Mouse (Mus musculus): ENCODE results near the gene Nav2. TPM values are rescaled to one million over a fixed set of nuclear protein-coding genes. Genes with fewer than 3 reads are reported as not detected.

The Nav2 gene
- polyA plus RNA-seq, 1 experiment from 2014 or later = 36.1 TPM

DNA sequence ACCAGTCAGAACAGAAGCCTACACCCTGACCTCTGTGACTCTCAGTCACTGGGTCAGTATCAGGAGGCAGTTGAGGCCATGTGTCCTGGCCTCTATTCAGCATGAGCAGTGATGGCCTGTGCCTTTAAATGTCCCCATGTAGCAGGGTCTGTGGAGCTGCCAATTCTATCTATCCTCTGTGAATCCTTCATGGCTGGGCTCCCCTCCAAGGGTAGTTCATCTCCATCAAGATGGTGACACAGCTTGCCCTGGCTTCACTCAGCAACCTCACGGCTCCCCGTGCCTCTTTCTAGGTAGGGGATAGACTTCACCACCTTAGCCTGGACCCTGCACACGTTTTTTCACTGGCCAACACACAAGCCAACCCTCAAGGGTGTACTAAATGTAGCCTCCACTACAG is 689.3 kb downstream of the Nav2 start:
- H3K4me3 ChIP-seq (ENCODE audit: low read depth, low read length) = no peak overlapping the region
- H3K4me1 ChIP-seq (replicated peaks; ENCODE audit: control insufficient read depth, insufficient read depth, low read length) = no peaks in the 10 kb centered on the region
- H3K4me2 ChIP-seq (replicated peaks; ENCODE audit: low read depth, low read length) = no peak overlapping the region
- ATAC-seq (ENCODE audit: low FRiP score) = no peak
- no peak overlapping the region for H3K27ac ChIP-seq (ENCODE audit: low read depth, low read length)
- no peaks in the 10 kb centered on the region for H3K27me3 ChIP-seq (ENCODE audit: control insufficient read depth, insufficient read depth, low read length)
- no peak for DNase-seq (ENCODE audit: low spot score)
- H3K9me3 ChIP-seq (ENCODE audit: control insufficient read depth, low read length) = no peaks in the 10 kb centered on the region
- H3K36me3 ChIP-seq (ENCODE audit: control insufficient read depth, insufficient read depth, low read length) = 0 out of 2 replicates have a peak, but pooled peaks cover 3% of the 10 kb centered on the region
- 84% methylated on average over 3 of the region's 3 CpGs for WGBS
- no peak overlapping the region for H3K9ac ChIP-seq (ENCODE audit: low read depth, low read length)

DNA sequence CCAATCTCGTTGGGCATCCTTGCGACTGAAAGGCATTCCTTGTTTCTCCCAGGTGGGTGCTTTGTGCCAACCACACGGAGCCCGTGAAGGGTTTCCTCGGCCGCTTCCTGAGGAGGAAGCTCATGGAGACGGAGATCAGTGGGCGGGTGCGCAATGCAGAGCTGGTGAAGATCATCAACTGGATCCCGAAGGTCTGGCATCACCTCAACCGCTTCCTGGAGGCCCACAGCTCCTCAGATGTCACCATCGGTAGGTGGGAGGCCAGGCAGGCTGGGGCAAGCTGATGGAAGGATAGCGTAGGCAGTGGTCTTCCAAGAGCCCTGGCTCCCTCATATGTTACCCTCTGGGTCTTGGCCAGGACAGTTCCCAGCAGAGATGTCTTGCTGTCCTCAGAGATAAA is 689.7 kb downstream of the Nav2 start:
- WGBS = 94% methylated on average over 13 of the region's 13 CpGs
- H3K36me3 ChIP-seq (ENCODE audit: control insufficient read depth, insufficient read depth, low read length) = 0 out of 2 replicates have a peak, but pooled peaks cover 3% of the 10 kb centered on the region

DNA sequence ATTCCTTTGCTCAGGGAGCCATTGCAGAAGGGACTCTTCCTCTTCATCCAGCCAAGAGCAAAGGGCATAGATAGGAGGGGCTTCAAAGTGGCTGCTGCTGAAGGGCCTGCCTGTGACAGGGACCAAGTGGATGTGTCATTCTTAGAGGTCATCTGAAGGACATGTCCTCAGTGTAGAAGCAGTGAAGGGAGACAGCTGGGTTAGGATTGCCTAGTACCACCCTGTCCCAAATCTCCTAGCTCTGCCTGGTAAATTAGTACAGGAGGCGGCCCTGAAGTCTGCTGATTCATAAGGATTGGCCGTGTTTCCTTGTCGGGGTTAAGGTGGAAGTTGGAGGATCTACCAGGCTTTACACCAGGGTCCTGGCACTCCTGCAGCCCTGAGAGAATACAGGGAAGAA is 691.4 kb downstream of the Nav2 start:
- Histone ChIP-seq H3K9me3 (ENCODE audit: control insufficient read depth, low read length) (no peaks in the 10 kb centered on the region), H3K4me3 (ENCODE audit: low read depth, low read length) (no peak overlapping the region), H3K36me3 (ENCODE audit: control insufficient read depth, insufficient read depth, low read length) (0 out of 2 replicates have a peak, but pooled peaks cover 3% of the 10 kb centered on the region), H3K27me3 (ENCODE audit: control insufficient read depth, insufficient read depth, low read length) (no peaks in the 10 kb centered on the region), H3K9ac (ENCODE audit: low read depth, low read length) (no peak overlapping the region), H3K4me2 (replicated peaks; ENCODE audit: low read depth, low read length) (no peak overlapping the region), H3K4me1 (replicated peaks; ENCODE audit: control insufficient read depth, insufficient read depth, low read length) (no peaks in the 10 kb centered on the region), H3K27ac (ENCODE audit: low read depth, low read length) (no peak overlapping the region)
- ATAC-seq (ENCODE audit: low FRiP score) (no peak), DNase-seq (ENCODE audit: low spot score) (no peak)
- 87% methylated on average over 3 of the region's 3 CpGs for WGBS

More for the DNA sequence above, 689.7 kb downstream of the Nav2 start:
- Histone ChIP-seq H3K4me2 (replicated peaks; ENCODE audit: low read depth, low read length) (no peak overlapping the region), H3K9ac (ENCODE audit: low read depth, low read length) (no peak overlapping the region), H3K27ac (ENCODE audit: low read depth, low read length) (no peak overlapping the region), H3K27me3 (ENCODE audit: control insufficient read depth, insufficient read depth, low read length) (no peaks in the 10 kb centered on the region), H3K4me1 (replicated peaks; ENCODE audit: control insufficient read depth, insufficient read depth, low read length) (no peaks in the 10 kb centered on the region), H3K9me3 (ENCODE audit: control insufficient read depth, low read length) (no peaks in the 10 kb centered on the region), H3K4me3 (ENCODE audit: low read depth, low read length) (no peak overlapping the region)
- DNase-seq (ENCODE audit: low spot score) (no peak), ATAC-seq (ENCODE audit: low FRiP score) (no peak)

DNA sequence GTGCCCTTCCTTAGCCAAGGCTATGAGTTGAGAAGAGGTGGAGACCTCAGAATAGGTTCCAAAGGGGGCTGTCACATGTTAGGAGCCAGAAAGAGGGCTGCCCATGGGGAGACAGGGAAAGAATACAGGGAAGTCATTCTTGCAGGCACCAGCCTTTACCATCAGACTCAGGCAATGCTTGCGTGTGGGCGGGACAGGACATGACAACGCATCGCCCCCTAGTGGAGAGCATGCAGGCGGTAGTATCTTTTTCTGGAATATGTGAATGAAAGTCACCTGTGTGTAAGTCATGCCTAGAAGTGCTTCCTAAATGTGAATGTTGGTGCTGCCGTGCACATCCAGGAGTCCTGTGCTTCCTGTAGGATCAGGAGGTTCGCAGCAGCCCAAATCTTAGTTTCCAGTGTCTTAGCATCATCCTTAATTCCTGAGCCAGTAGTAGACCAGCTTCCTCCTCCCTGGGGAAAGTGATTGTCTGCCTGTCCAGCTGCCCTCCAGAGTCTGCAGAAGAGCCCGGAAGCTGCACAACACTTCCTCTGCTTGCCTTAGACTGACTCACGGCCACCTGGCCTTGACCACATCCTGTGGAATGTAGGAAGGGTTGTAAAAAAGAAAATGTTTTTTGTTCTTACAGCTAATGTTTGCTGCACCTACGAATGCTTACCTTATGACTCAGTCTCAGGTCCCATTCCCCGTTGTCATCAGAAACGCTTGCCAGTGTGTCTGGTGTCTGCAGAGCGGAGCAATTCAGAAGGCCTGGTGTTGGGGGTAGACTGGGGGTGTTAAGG is 692.9 kb downstream of the Nav2 start:
- Histone ChIP-seq H3K27me3 (ENCODE audit: control insufficient read depth, insufficient read depth, low read length) (no peaks in the 10 kb centered on the region), H3K4me3 (ENCODE audit: low read depth, low read length) (no peak overlapping the region), H3K9me3 (ENCODE audit: control insufficient read depth, low read length) (no peaks in the 10 kb centered on the region), H3K4me2 (replicated peaks; ENCODE audit: low read depth, low read length) (no peak overlapping the region), H3K9ac (ENCODE audit: low read depth, low read length) (no peak overlapping the region), H3K36me3 (ENCODE audit: control insufficient read depth, insufficient read depth, low read length) (0 out of 2 replicates have a peak, but pooled peaks cover 3% of the 10 kb centered on the region), H3K4me1 (replicated peaks; ENCODE audit: control insufficient read depth, insufficient read depth, low read length) (no peaks in the 10 kb centered on the region), H3K27ac (ENCODE audit: low read depth, low read length) (no peak overlapping the region)
- DNase-seq (ENCODE audit: low spot score) = peak; percentile 77
- WGBS = 52% methylated on average over 13 of the region's 13 CpGs
- no peak; the same call in 1 of the 2 replicates for ATAC-seq (ENCODE audit: low FRiP score)

DNA sequence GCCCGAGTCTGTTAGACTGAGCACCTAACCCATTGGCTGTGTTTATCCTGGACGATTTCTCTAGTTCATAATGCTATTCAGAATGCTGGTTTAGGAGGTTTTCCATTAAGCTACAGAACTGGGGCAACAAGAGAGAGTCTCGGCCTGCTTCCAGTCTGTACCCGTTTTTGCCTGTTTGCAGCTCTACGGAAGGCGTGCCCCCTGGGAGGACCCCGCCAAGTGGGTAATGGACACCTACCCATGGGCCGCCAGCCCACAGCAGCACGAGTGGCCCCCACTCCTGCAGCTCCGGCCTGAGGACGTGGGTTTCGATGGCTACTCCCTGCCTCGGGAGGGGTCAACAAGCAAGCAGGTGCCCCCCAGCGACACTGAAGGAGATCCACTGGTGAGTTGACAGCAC is 695.7 kb downstream of the Nav2 start:
- no peaks in the 10 kb centered on the region for H3K36me3 ChIP-seq (ENCODE audit: control insufficient read depth, insufficient read depth, low read length)

DNA sequence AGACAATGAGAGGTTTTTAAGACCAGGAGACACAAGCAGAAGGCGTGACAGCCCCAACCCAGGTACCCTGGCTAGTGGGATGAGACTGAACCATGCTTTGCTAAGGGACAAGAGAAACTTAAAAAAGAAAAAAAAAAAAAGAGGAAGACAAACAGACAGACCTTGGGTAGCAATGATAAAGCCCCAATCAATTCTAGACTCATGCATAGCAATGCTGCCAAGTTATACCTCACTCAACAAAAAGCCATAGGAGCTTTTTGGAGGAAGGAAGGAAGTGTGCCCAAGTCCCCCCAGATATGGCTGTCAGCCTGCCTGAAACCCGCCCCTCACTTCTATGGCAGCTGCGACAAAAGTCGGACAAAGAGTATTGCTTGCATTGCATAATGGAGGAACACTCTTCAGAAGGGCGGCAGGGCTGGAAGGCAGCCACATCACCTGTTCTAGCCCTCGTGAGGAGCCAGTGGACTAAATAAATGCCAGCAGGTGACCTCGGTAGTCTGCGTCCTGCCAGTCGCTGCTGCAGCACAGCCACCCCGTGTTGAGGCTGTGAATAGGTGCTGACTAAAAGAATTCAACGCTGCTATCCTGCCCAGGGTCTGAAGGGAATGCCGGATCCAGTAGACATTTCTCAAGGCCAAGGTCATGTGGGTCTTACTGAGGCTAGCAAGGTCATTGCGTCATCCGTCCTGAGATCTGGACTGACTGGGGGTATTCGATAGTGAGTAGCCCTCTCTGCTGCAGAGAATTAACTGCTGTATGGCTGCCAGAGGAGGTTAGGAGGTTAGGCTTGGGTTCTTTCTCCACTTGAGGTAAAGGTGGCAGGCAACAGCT is 696.7 kb downstream of the Nav2 start:
- no peaks in the 10 kb centered on the region for H3K27me3 ChIP-seq (ENCODE audit: control insufficient read depth, insufficient read depth, low read length)
- no peak overlapping the region for H3K4me2 ChIP-seq (replicated peaks; ENCODE audit: low read depth, low read length)
- no peak overlapping the region for H3K4me3 ChIP-seq (ENCODE audit: low read depth, low read length)
- no peak overlapping the region for H3K27ac ChIP-seq (ENCODE audit: low read depth, low read length)
- DNase-seq (ENCODE audit: low spot score) (no peak), ATAC-seq (ENCODE audit: low FRiP score) (no peak)
- H3K36me3 ChIP-seq (ENCODE audit: control insufficient read depth, insufficient read depth, low read length) = no peaks in the 10 kb centered on the region
- 91% methylated on average over 15 of the region's 15 CpGs for WGBS
- H3K9me3 ChIP-seq (ENCODE audit: control insufficient read depth, low read length) = no peaks in the 10 kb centered on the region
- H3K4me1 ChIP-seq (replicated peaks; ENCODE audit: control insufficient read depth, insufficient read depth, low read length) = no peaks in the 10 kb centered on the region
- no peak overlapping the region for H3K9ac ChIP-seq (ENCODE audit: low read depth, low read length)

More for the DNA sequence above, 695.7 kb downstream of the Nav2 start:
- no peak overlapping the region for H3K4me2 ChIP-seq (replicated peaks; ENCODE audit: low read depth, low read length)
- H3K9ac ChIP-seq (ENCODE audit: low read depth, low read length) = no peak overlapping the region
- H3K4me1 ChIP-seq (replicated peaks; ENCODE audit: control insufficient read depth, insufficient read depth, low read length) = no peaks in the 10 kb centered on the region
- no peak for DNase-seq (ENCODE audit: low spot score)
- WGBS = 94% methylated on average over 14 of the region's 14 CpGs
- ATAC-seq (ENCODE audit: low FRiP score) = no peak
- no peak overlapping the region for H3K27ac ChIP-seq (ENCODE audit: low read depth, low read length)
- H3K4me3 ChIP-seq (ENCODE audit: low read depth, low read length) = no peak overlapping the region
- H3K9me3 ChIP-seq (ENCODE audit: control insufficient read depth, low read length) = no peaks in the 10 kb centered on the region
- H3K27me3 ChIP-seq (ENCODE audit: control insufficient read depth, insufficient read depth, low read length) = no peaks in the 10 kb centered on the region

DNA sequence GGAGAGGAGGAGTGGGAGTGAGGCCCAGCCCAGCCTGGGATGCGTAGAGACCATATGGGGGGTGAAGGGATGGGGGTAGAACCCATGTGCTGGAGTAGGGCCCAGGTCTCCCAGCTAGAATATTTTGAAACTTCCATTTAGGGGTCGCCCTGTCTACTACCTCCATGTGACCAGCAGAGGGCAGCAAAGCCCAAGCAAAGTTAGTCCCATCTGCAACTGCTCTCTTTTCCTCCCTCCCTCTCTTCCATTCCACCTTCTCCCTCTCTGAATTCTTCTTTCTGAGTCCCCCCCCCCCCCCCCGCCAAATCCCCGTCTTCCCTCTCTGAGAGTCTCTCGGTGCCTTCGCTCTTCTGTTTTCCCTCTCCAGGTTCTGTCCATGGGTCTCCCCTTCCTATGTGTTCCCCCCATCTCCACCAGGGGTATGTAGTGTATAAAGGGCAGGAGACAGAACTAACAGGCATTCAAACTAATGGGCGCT is 707.8 kb downstream of the Nav2 start:
- Histone ChIP-seq H3K36me3 (ENCODE audit: control insufficient read depth, insufficient read depth, low read length) (no peaks in the 10 kb centered on the region), H3K9ac (ENCODE audit: low read depth, low read length) (no peak overlapping the region), H3K4me1 (replicated peaks; ENCODE audit: control insufficient read depth, insufficient read depth, low read length) (no peaks in the 10 kb centered on the region), H3K4me2 (replicated peaks; ENCODE audit: low read depth, low read length) (no peak overlapping the region), H3K4me3 (ENCODE audit: low read depth, low read length) (no peak overlapping the region), H3K9me3 (ENCODE audit: control insufficient read depth, low read length) (no peaks in the 10 kb centered on the region), H3K27me3 (ENCODE audit: control insufficient read depth, insufficient read depth, low read length) (peaks cover 37% of the 10 kb centered on the region), H3K27ac (ENCODE audit: low read depth, low read length) (no peak overlapping the region)
- WGBS = 4% methylated on average over 5 of the region's 7 CpGs
- ATAC-seq (ENCODE audit: low FRiP score) (peak; percentile 74), DNase-seq (ENCODE audit: low spot score) (peak; percentile 85)

DNA sequence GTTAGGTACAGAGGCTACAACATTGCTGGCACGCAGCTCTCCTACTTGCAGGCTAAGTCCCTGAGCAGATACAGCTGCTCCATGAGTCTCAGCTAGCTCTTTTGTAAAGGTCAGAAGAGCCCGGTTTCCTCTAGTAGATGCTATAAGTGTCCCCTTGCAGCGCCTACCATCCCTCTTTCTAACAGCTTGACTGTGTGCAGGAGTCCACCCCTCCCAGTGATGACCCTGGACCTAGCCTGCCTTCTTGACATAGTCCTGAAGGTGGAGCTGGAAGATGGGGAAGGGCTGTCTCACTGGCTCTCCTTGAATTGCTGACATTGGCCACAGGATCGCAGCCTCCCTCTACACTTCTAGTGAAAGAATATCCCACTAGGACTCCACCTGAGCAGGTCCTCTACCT is 708.6 kb downstream of the Nav2 start:
- Histone ChIP-seq H3K36me3 (ENCODE audit: control insufficient read depth, insufficient read depth, low read length) (no peaks in the 10 kb centered on the region), H3K27me3 (ENCODE audit: control insufficient read depth, insufficient read depth, low read length) (peaks cover 41% of the 10 kb centered on the region), H3K9ac (ENCODE audit: low read depth, low read length) (no peak overlapping the region), H3K4me1 (replicated peaks; ENCODE audit: control insufficient read depth, insufficient read depth, low read length) (no peaks in the 10 kb centered on the region), H3K9me3 (ENCODE audit: control insufficient read depth, low read length) (no peaks in the 10 kb centered on the region), H3K27ac (ENCODE audit: low read depth, low read length) (no peak overlapping the region), H3K4me2 (replicated peaks; ENCODE audit: low read depth, low read length) (no peak overlapping the region), H3K4me3 (ENCODE audit: low read depth, low read length) (no peak overlapping the region)
- ATAC-seq (ENCODE audit: low FRiP score) = 0 out of 2 replicates have a peak, but pooled peaks have one; percentile 10
- WGBS = 77% methylated on average over 4 of the region's 4 CpGs
- no peak for DNase-seq (ENCODE audit: low spot score)

All from hindbrain, embryonic 11.5 days (tissue).